Mouse (Mus musculus) adipocyte (in vitro differentiated cells): ENCODE measurements around the gene Mob3b.

Experiments
- DNase-seq: peaks from one replicate; pipeline ENCODE4 v3.0.0-alpha.2; 2016; ENCODE audit warnings: low spot score

Mob3b gene

GRCm38 (mm10) chr4:35148326-35148725 lies 9.0 kb downstream of the Mob3b start:
- no peak for DNase-seq

GRCm38 (mm10) chr4:35146597-35146996 lies 10.7 kb downstream of the Mob3b start:
- DNase-seq: no peak

GRCm38 (mm10) chr4:35145726-35146125 lies 11.6 kb downstream of the Mob3b start:
- no peak for DNase-seq

GRCm38 (mm10) chr4:35143472-35144102 lies 13.7 kb downstream of the Mob3b start:
- DNase-seq: no peak

- DNase-seq: no peak
Measured at GRCm38 (mm10) chr4:35140317-35140716, 17.0 kb downstream of the Mob3b start.

GRCm38 (mm10) chr4:35138077-35138476 lies 19.2 kb downstream of the Mob3b start:
- DNase-seq: no peak

- no peak for DNase-seq
Measured at GRCm38 (mm10) chr4:35136996-35137395, 20.3 kb downstream of the Mob3b start.

- no peak for DNase-seq
Measured at GRCm38 (mm10) chr4:35135806-35136205, 21.5 kb downstream of the Mob3b start.

- no peak for DNase-seq
Measured at GRCm38 (mm10) chr4:35134846-35135611, 22.3 kb downstream of the Mob3b start.

GRCm38 (mm10) chr4:35133411-35133810 lies 23.9 kb downstream of the Mob3b start:
- DNase-seq: no peak

- no peak for DNase-seq
Measured at GRCm38 (mm10) chr4:35131592-35131991, 25.7 kb downstream of the Mob3b start.

GRCm38 (mm10) chr4:35130411-35130948 lies 26.8 kb downstream of the Mob3b start:
- no peak for DNase-seq

- no peak for DNase-seq
Measured at GRCm38 (mm10) chr4:35127759-35128158, 29.5 kb downstream of the Mob3b start.

- no peak for DNase-seq
Measured at GRCm38 (mm10) chr4:35126776-35127175, 30.5 kb downstream of the Mob3b start.

- DNase-seq: no peak
Measured at GRCm38 (mm10) chr4:35125299-35125777, 31.9 kb downstream of the Mob3b start.

- DNase-seq: no peak
Measured at GRCm38 (mm10) chr4:35124027-35124426, 33.3 kb downstream of the Mob3b start.

GRCm38 (mm10) chr4:35123087-35123486 lies 34.2 kb downstream of the Mob3b start:
- DNase-seq: no peak

GRCm38 (mm10) chr4:35121060-35121459 lies 36.2 kb downstream of the Mob3b start:
- DNase-seq: no peak

GRCm38 (mm10) chr4:35120575-35120974 lies 36.7 kb downstream of the Mob3b start:
- no peak for DNase-seq

- no peak for DNase-seq
Measured at GRCm38 (mm10) chr4:35120159-35120558, 37.1 kb downstream of the Mob3b start.

GRCm38 (mm10) chr4:35118851-35119250 lies 38.4 kb downstream of the Mob3b start:
- no peak for DNase-seq

GRCm38 (mm10) chr4:35117144-35117543 lies 40.1 kb downstream of the Mob3b start:
- DNase-seq: no peak

- no peak for DNase-seq
Measured at GRCm38 (mm10) chr4:35115933-35116332, 41.4 kb downstream of the Mob3b start.
